Mouse (Mus musculus) MEL (cell line): ENCODE data around the gene 1810046K07Rik. TPM values are rescaled to one million over a fixed set of nuclear protein-coding genes. Genes with fewer than 3 reads are reported as not detected.

Experiments
- DNase-seq: peaks from one replicate; pipeline ENCODE4 v3.0.0; 2011; ENCODE audit warnings: low read depth, low spot score
- H3K27ac ChIP-seq: 2 replicates; pipeline ENCODE4 v1.5.1; 2012; ENCODE audit warnings: low read depth, mild to moderate bottlenecking, control low read depth, low read length, moderate library complexity; ENCODE audit not compliant: control insufficient read depth
- H3K27me3 ChIP-seq, 2 experiments: fragments of 150-350 bp in 1 of 2; sonication (generic) in 1 of 2; 2 replicates each; pipeline ENCODE4 v1.6.1; 2012; ENCODE audit warnings: low read length in 2 of 2, mild to moderate bottlenecking in 2 of 2, improper control_type of control experiment in 1 of 2, moderate library complexity in 1 of 2; ENCODE audit not compliant: insufficient read depth in 2 of 2, control insufficient read depth in 1 of 2
- H3K36me3 ChIP-seq, 2 experiments: 2 replicates each; pipeline ENCODE4 v1.6.1; 2012 to 2014; ENCODE audit warnings: low read length in 2 of 2, improper control_type of control experiment in 1 of 2, inconsistent platforms in 1 of 2, mild to moderate bottlenecking in 1 of 2; ENCODE audit not compliant: insufficient read depth in 2 of 2, control insufficient read depth in 1 of 2
- H3K4me1 ChIP-seq, 2 experiments: fragments of 150-350 bp in 1 of 2; sonication (generic) in 1 of 2; 2 replicates each; pipeline ENCODE4 v1.6.1; 2012; ENCODE audit warnings: low read length in 2 of 2, improper control_type of control experiment in 1 of 2, mild to moderate bottlenecking in 1 of 2; ENCODE audit not compliant: insufficient read depth in 2 of 2, control insufficient read depth in 1 of 2
- H3K4me3 ChIP-seq, 2 experiments: fragments of 150-350 bp in 1 of 2; sonication (generic) in 1 of 2; 2 replicates each; pipeline ENCODE4 v1.5.1; 2012; ENCODE audit warnings: low read depth in 2 of 2, low read length in 2 of 2, mild to moderate bottlenecking in 2 of 2, moderate library complexity in 2 of 2, control low read depth in 1 of 2, improper control_type of control experiment in 1 of 2; ENCODE audit not compliant: control insufficient read depth in 1 of 2, insufficient read depth in 1 of 2
- H3K79me2 ChIP-seq: 2 replicates; pipeline ENCODE4 v1.6.1; 2012; ENCODE audit warnings: mild to moderate bottlenecking, low read length, moderate library complexity; ENCODE audit not compliant: control insufficient read depth, poor library complexity, insufficient read depth
- H3K9ac ChIP-seq: 2 replicates; pipeline ENCODE4 v1.6.1; 2012; ENCODE audit warnings: low read depth, mild to moderate bottlenecking, control low read depth, low read length, moderate library complexity; ENCODE audit not compliant: control insufficient read depth, poor library complexity, severe bottlenecking
- H3K9me3 ChIP-seq: fragments of 150-350 bp; sonication (generic); replicated peaks from 2 replicates; pipeline ENCODE4 v1.6.1; 2012; ENCODE audit warnings: mild to moderate bottlenecking, low read length, improper control_type of control experiment, moderate library complexity; ENCODE audit not compliant: insufficient read depth
- BHLHE40 ChIP-seq: IDR thresholded peaks from 2 replicates; pipeline ENCODE4 v1.6.1; 2012; ENCODE audit warnings: low read depth, mild to moderate bottlenecking, inconsistent platforms, low read length, improper control_type of control experiment, borderline replicate concordance
- CHD1 ChIP-seq: IDR thresholded peaks from 2 replicates; pipeline ENCODE4 v1.6.1; 2012; ENCODE audit warnings: low read depth, mild to moderate bottlenecking, inconsistent platforms, low read length, improper control_type of control experiment
- CTCF ChIP-seq, 3 experiments: IDR thresholded peaks in 2 of 3; conservative IDR thresholded peaks in 1 of 3; 2 replicates each; pipeline ENCODE4 v1.5.1; 2011 to 2012; ENCODE audit warnings: low read length in 3 of 3, low read depth in 2 of 3, mild to moderate bottlenecking in 2 of 3, improper control_type of control experiment in 1 of 3, inconsistent platforms in 1 of 3, mixed read lengths in 1 of 3, moderate library complexity in 1 of 3; ENCODE audit not compliant: control insufficient read depth in 1 of 3, insufficient read depth in 1 of 3, poor library complexity in 1 of 3, severe bottlenecking in 1 of 3
- E2F4 ChIP-seq: IDR thresholded peaks from 2 replicates; pipeline ENCODE4 v1.6.1; 2011; ENCODE audit warnings: low read depth, low read length, improper control_type of control experiment, borderline replicate concordance
- ELF1 ChIP-seq: IDR thresholded peaks from 2 replicates; pipeline ENCODE4 v1.6.1; 2014; ENCODE audit warnings: low read depth, mild to moderate bottlenecking, inconsistent platforms, low read length, improper control_type of control experiment, moderate library complexity
- EP300 ChIP-seq, 2 experiments: IDR thresholded peaks; 2 replicates each; pipeline ENCODE4 v1.6.1; 2011; ENCODE audit warnings: improper control_type of control experiment in 2 of 2, low read length in 2 of 2, low read depth in 1 of 2, mild to moderate bottlenecking in 1 of 2
- ETS1 ChIP-seq: IDR thresholded peaks from 2 replicates; pipeline ENCODE4 v1.6.1; 2012; ENCODE audit warnings: low read depth, mild to moderate bottlenecking, inconsistent platforms, low read length, improper control_type of control experiment, moderate library complexity
- GATA1 ChIP-seq: IDR thresholded peaks from 2 replicates; pipeline ENCODE4 v1.6.1; 2011; ENCODE audit warnings: low read depth, low read length, improper control_type of control experiment
- HCFC1 ChIP-seq: IDR thresholded peaks from 2 replicates; pipeline ENCODE4 v1.6.1; 2012; ENCODE audit warnings: low read depth, mild to moderate bottlenecking, inconsistent platforms, low read length, improper control_type of control experiment, moderate library complexity
- MAZ ChIP-seq: IDR thresholded peaks from 2 replicates; pipeline ENCODE4 v1.6.1; 2012; ENCODE audit warnings: low read depth, mild to moderate bottlenecking, inconsistent platforms, low read length, improper control_type of control experiment
- MEF2A ChIP-seq: IDR thresholded peaks from 2 replicates; pipeline ENCODE4 v1.6.1; 2014; ENCODE audit warnings: low read depth, mild to moderate bottlenecking, inconsistent platforms, low read length, improper control_type of control experiment; ENCODE audit not compliant: poor library complexity, insufficient replicate concordance, severe bottlenecking; ENCODE audit errors: extremely low read depth
- NELFE ChIP-seq: IDR thresholded peaks from 2 replicates; pipeline ENCODE4 v1.6.1; 2011; ENCODE audit warnings: low read depth, low read length, improper control_type of control experiment
- NRF1 ChIP-seq: IDR thresholded peaks from 2 replicates; pipeline ENCODE4 v1.6.1; 2014; ENCODE audit warnings: low read depth, mild to moderate bottlenecking, inconsistent platforms, low read length, improper control_type of control experiment, moderate library complexity; ENCODE audit not compliant: poor library complexity, insufficient read depth, severe bottlenecking
- POLR2A ChIP-seq, 2 experiments: IDR thresholded peaks; 2 replicates each; pipeline ENCODE4 v1.6.1; 2011 to 2012; ENCODE audit warnings: low read length in 2 of 2, mild to moderate bottlenecking in 2 of 2, control low read depth in 1 of 2, improper control_type of control experiment in 1 of 2, low read depth in 1 of 2, moderate library complexity in 1 of 2; ENCODE audit not compliant: control insufficient read depth in 1 of 2, insufficient read depth in 1 of 2, poor library complexity in 1 of 2
- POLR2AphosphoS2 ChIP-seq: IDR thresholded peaks from 2 replicates; pipeline ENCODE4 v1.6.1; 2011; ENCODE audit warnings: low read length, improper control_type of control experiment
- POLR2AphosphoS5 ChIP-seq: IDR thresholded peaks from 2 replicates; pipeline ENCODE4 v1.6.1; 2012; ENCODE audit warnings: low read depth, borderline replicate concordance, mild to moderate bottlenecking, inconsistent platforms, low read length, moderate library complexity, mixed read lengths
- RCOR1 ChIP-seq: IDR thresholded peaks from 2 replicates; pipeline ENCODE4 v1.6.1; 2012; ENCODE audit warnings: low read depth, mild to moderate bottlenecking, inconsistent platforms, low read length, improper control_type of control experiment
- SIN3A ChIP-seq: IDR thresholded peaks from 2 replicates; pipeline ENCODE4 v1.6.1; 2012; ENCODE audit warnings: low read length, improper control_type of control experiment, inconsistent platforms
- TBP ChIP-seq: IDR thresholded peaks from 2 replicates; pipeline ENCODE4 v1.8.0; 2011; ENCODE audit warnings: low read depth, low read length, improper control_type of control experiment
- TCF12 ChIP-seq: IDR thresholded peaks from 2 replicates; pipeline ENCODE4 v1.6.1; 2014; ENCODE audit warnings: low read depth, mild to moderate bottlenecking, inconsistent platforms, low read length, improper control_type of control experiment, moderate library complexity
- UBTF ChIP-seq: IDR thresholded peaks from 2 replicates; pipeline ENCODE4 v1.6.1; 2012; ENCODE audit warnings: low read depth, mild to moderate bottlenecking, inconsistent platforms, low read length, improper control_type of control experiment, moderate library complexity, borderline replicate concordance; ENCODE audit not compliant: insufficient read depth
- USF2 ChIP-seq, 2 experiments: IDR thresholded peaks; 2 replicates each; pipeline ENCODE4 v1.6.1; 2011 to 2012; ENCODE audit warnings: improper control_type of control experiment in 2 of 2, low read length in 2 of 2, borderline replicate concordance in 1 of 2, inconsistent platforms in 1 of 2, low read depth in 1 of 2, mild to moderate bottlenecking in 1 of 2; ENCODE audit not compliant: insufficient read depth in 1 of 2
- ZC3H11A ChIP-seq: IDR thresholded peaks from 2 replicates; pipeline ENCODE4 v1.6.1; 2012; ENCODE audit warnings: low read depth, mild to moderate bottlenecking, inconsistent platforms, low read length, improper control_type of control experiment
- ZKSCAN1 ChIP-seq: IDR thresholded peaks from 2 replicates; pipeline ENCODE4 v1.6.1; 2012; ENCODE audit warnings: low read depth, mild to moderate bottlenecking, inconsistent platforms, low read length, improper control_type of control experiment, moderate library complexity
- ZMIZ1 ChIP-seq: IDR thresholded peaks from 2 replicates; pipeline ENCODE4 v1.6.1; 2012; ENCODE audit warnings: low read depth, mild to moderate bottlenecking, inconsistent platforms, low read length, improper control_type of control experiment, moderate library complexity
- polyA plus RNA-seq, 2 experiments: library from polyadenylated mRNA; stranded (reverse) in 1 of 2; unstranded in 1 of 2; fragments of >175 nt in 1 of 2; fragments of >200 nt in 1 of 2; gene quantifications; 2 replicates each; pipeline versions ENCODE4 v1.2.1 to v1.2.4; 2012; ENCODE audit warnings: low replicate concordance in 2 of 2, low read depth in 1 of 2; ENCODE audit not compliant: insufficient read length in 2 of 2, insufficient read depth in 1 of 2, missing spikeins in 1 of 2
- total RNA-seq: library from RNA; depleted of rRNA; stranded (reverse); fragments of 300-350 nt; gene quantifications from 2 replicates; pipeline ENCODE4 v1.2.3, GENCODE M21; 2012

1810046K07Rik gene
- total and polyA plus RNA-seq, 3 experiments: not detected

DNA sequence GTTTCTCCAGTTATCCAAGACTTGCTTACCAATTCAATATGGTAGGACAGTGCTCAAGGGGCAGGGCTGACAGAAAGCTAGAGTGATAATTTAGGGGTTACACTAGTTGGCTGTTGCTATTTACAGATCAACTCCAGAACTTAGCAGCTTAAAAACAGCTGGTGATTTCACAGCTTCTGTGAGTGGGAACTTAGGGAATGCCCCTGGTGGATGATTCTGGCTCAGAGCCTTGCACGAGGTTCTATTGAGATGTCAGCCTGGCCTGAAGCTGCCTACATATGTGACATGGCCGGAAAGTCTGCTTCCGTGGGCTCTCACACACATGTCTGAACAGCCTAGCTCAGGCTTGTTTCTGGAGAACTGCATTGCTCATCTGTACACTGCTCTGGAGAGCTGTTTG lies 24.8 kb upstream of the 1810046K07Rik start:
- no peaks in the 10 kb centered on the region for H3K36me3 ChIP-seq
- TF ChIP-seq GATA1 (no peak), E2F4 (no peak), ETS1 (no peak), CHD1 (no peak), ZMIZ1 (no peak), USF2 (IDR thresholded peaks at IDR 0.05; ENCODE audit: borderline replicate concordance in 1 of 2, insufficient read depth in 1 of 2, low read depth in 1 of 2, low read length in 2 of 2) (no peak), POLR2A (IDR thresholded peaks at IDR 0.05; ENCODE audit: control insufficient read depth in 1 of 2, insufficient read depth in 1 of 2, low read depth in 1 of 2, low read length in 2 of 2, poor library complexity in 1 of 2) (no peak), SIN3A (no peak)
- no peak overlapping the region for H3K27ac ChIP-seq
- no peak overlapping the region for H3K9ac ChIP-seq
- no peak for DNase-seq
- no peaks in the 10 kb centered on the region for H3K4me1 ChIP-seq
- H3K9me3 ChIP-seq: no peaks in the 10 kb centered on the region
- H3K4me3 ChIP-seq: no peak overlapping the region
- peaks cover 6 to 12% of the 10 kb centered on the region in 2 experiments for H3K27me3 ChIP-seq
- no peaks in the 10 kb centered on the region for H3K79me2 ChIP-seq

DNA sequence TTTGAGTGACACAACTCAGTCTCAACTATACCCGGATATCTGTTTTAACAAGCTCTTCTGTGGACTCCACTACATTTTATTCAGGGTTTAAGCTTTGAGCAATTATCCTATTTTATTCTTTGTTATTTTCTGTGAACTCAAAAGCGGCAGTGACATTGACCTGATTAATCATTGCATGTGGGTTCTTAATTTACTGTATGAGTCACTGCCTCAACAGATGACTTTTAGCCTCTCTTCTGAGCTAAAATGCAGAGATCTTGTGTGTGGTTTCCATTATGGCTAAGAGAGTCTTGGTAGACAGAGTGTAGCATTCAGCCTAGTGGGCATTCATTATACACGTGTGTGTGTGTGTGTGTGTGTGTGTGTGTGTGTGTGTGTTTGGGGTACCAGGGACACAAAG lies 24.2 kb upstream of the 1810046K07Rik start:
- DNase-seq: no peak
- Histone ChIP-seq H3K79me2 (no peaks in the 10 kb centered on the region), H3K27me3 (peaks cover 6 to 12% of the 10 kb centered on the region in 2 experiments), H3K4me1 (no peaks in the 10 kb centered on the region), H3K9me3 (no peaks in the 10 kb centered on the region), H3K4me3 (no peak overlapping the region), H3K9ac (no peak overlapping the region), H3K27ac (no peak overlapping the region), H3K36me3 (no peaks in the 10 kb centered on the region)
- no peak for TF ChIP-seq EP300 (IDR thresholded peaks at IDR 0.05; ENCODE audit: low read depth in 1 of 2, low read length in 2 of 2)
- no peak for TF ChIP-seq CHD1
- TF ChIP-seq POLR2A (IDR thresholded peaks at IDR 0.05; ENCODE audit: control insufficient read depth in 1 of 2, insufficient read depth in 1 of 2, low read depth in 1 of 2, low read length in 2 of 2, poor library complexity in 1 of 2): no peak
- no peak for TF ChIP-seq ZKSCAN1
- TF ChIP-seq BHLHE40: no peak
- TF ChIP-seq ZC3H11A: no peak
- no peak for TF ChIP-seq POLR2AphosphoS5
- TF ChIP-seq ELF1: no peak
- TF ChIP-seq E2F4: no peak
- TF ChIP-seq NELFE: no peak

DNA sequence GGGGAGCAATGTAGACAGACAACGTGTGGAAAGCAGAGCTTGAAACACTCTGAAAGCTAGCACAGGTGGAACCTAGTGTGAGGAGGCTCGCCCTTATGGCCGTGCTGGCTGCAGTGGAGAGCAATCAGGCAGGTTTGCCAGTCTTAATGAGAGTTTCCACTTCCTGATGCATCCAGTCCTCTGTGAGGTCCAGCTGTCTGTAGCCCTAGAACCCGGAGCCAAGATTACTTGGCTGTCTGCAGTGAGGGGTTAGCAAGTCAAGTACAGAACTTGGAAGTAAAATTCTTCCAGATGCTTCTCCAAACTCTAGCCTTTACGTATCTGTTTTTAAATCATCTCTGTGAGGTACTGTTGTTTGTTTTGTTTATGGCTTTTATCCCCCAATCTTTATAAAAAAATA lies 20.7 kb upstream of the 1810046K07Rik start:
- no peaks in the 10 kb centered on the region for H3K79me2 ChIP-seq
- no peaks in the 10 kb centered on the region for H3K36me3 ChIP-seq
- no peaks in the 10 kb centered on the region; a peak in 2 of 4 replicates for H3K27me3 ChIP-seq
- no peak overlapping the region for H3K9ac ChIP-seq
- no peak overlapping the region for H3K27ac ChIP-seq
- no peaks in the 10 kb centered on the region for H3K9me3 ChIP-seq
- DNase-seq: no peak
- no peaks in the 10 kb centered on the region for H3K4me1 ChIP-seq
- H3K4me3 ChIP-seq: no peak overlapping the region
- TF ChIP-seq SIN3A (no peak), ZC3H11A (no peak), ZMIZ1 (no peak), POLR2AphosphoS2 (no peak), UBTF (no peak), MAZ (no peak), HCFC1 (no peak), ETS1 (no peak), MEF2A (no peak), TBP (no peak), RCOR1 (no peak), NRF1 (no peak), CTCF (IDR thresholded peaks at IDR 0.05 in 2 of 3, conservative IDR thresholded peaks at IDR 0.05 in 1 of 3; ENCODE audit: control insufficient read depth in 1 of 3, insufficient read depth in 1 of 3, low read depth in 2 of 3, low read length in 3 of 3, poor library complexity in 1 of 3, severe bottlenecking in 1 of 3) (no peak), CHD1 (no peak), TCF12 (no peak)
